26 mouse cellular contexts compared by ENCODE assay signal in the genomic region with DNA sequence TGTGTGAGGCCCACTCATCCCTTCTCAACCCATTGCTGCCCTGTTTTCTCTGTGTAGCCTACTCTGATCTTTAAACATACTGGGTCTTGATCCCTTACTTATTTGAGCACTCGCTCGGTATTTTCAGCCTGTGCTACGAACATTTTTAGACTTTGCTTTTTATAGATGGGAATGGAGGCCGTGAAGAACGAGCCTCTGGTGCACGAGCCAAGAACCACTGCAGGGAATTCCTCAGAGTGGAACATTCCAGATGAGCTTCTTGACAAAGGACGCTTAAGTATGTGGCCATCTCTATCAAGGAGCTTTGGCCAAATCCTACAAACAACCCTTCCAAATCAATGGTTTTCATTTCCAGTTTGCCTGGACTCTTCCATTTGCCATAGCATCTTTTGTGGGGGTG.
"Had no signal": no experiment of that assay in that cellular context is flagged by ENCODE, and none has a peak within 500 bp of the region (broad histone marks: within the 10 kb centered on the region; RNA-seq: fewer than 3 reads in every experiment).

No protein-coding gene starts in this region.

- H3K4me1 ChIP-seq: hindbrain, embryonic 15.5 days; liver, embryonic 13.5 days; liver, embryonic 15.5 days had no signal

- H3K27ac ChIP-seq: heart, adult 2 months; heart, embryonic 13.5 days; heart, embryonic 15.5 days; hindbrain, embryonic 13.5 days; hindbrain, embryonic 15.5 days; hindbrain, postnatal 0 days; layer of hippocampus, adult 2 months; left cerebral cortex, adult 2 months; limb, embryonic 10.5 days; limb, embryonic 12.5 days; liver, embryonic 13.5 days; liver, embryonic 15.5 days had no signal

- H3K9me3 ChIP-seq: heart, embryonic 13.5 days; heart, embryonic 15.5 days; hindbrain, embryonic 13.5 days; hindbrain, embryonic 15.5 days; limb, embryonic 10.5 days; limb, embryonic 12.5 days; liver, embryonic 13.5 days; liver, embryonic 15.5 days had no signal

- H3K4me3 ChIP-seq: heart, adult 2 months; heart, embryonic 13.5 days; heart, embryonic 15.5 days; hindbrain, embryonic 13.5 days; hindbrain, embryonic 15.5 days; layer of hippocampus, adult 2 months; left cerebral cortex, adult 2 months; limb, embryonic 10.5 days; limb, embryonic 12.5 days; liver, embryonic 13.5 days; liver, embryonic 15.5 days had no signal

- ATAC-seq: forebrain, postnatal 0 days; hindbrain, postnatal 0 days; intestine, postnatal 0 days had no signal

- H3K4me2 ChIP-seq: heart, embryonic 11.5 days; heart, embryonic 13.5 days; heart, embryonic 15.5 days; hindbrain, embryonic 13.5 days; hindbrain, embryonic 15.5 days; limb, embryonic 12.5 days; liver, embryonic 11.5 days; liver, embryonic 13.5 days; liver, embryonic 15.5 days had no signal

- DNase-seq: forebrain, postnatal 0 days; gastrocnemius, postnatal 10 days; gastrocnemius, postnatal 36 days; heart, adult 11 months; heart, adult 2 months; heart, postnatal 10 days; kidney, adult 18-20 months; kidney, adult 8-10 months; kidney, postnatal 10 days; kidney, postnatal 25 days; kidney, postnatal 4 days; liver; liver, embryonic 13.5 days had no signal

- H3K9ac ChIP-seq: forebrain, postnatal 0 days; heart, embryonic 13.5 days; heart, embryonic 15.5 days; hindbrain, embryonic 13.5 days; hindbrain, embryonic 15.5 days; limb, embryonic 12.5 days; liver, embryonic 13.5 days; liver, embryonic 15.5 days had no signal

- H3K36me3 ChIP-seq: heart, embryonic 13.5 days; heart, embryonic 15.5 days; hindbrain, embryonic 13.5 days; hindbrain, embryonic 15.5 days; limb, embryonic 10.5 days; limb, embryonic 12.5 days; liver, embryonic 13.5 days; liver, embryonic 15.5 days had no signal

- H3K27me3 ChIP-seq: heart, embryonic 13.5 days; heart, embryonic 15.5 days; hindbrain, embryonic 13.5 days; hindbrain, embryonic 15.5 days; limb, embryonic 12.5 days; liver, embryonic 13.5 days; liver, embryonic 15.5 days had no signal
